Mouse (Mus musculus): Measurements from ENCODE around the gene Mecom.

Mecom gene

DNA sequence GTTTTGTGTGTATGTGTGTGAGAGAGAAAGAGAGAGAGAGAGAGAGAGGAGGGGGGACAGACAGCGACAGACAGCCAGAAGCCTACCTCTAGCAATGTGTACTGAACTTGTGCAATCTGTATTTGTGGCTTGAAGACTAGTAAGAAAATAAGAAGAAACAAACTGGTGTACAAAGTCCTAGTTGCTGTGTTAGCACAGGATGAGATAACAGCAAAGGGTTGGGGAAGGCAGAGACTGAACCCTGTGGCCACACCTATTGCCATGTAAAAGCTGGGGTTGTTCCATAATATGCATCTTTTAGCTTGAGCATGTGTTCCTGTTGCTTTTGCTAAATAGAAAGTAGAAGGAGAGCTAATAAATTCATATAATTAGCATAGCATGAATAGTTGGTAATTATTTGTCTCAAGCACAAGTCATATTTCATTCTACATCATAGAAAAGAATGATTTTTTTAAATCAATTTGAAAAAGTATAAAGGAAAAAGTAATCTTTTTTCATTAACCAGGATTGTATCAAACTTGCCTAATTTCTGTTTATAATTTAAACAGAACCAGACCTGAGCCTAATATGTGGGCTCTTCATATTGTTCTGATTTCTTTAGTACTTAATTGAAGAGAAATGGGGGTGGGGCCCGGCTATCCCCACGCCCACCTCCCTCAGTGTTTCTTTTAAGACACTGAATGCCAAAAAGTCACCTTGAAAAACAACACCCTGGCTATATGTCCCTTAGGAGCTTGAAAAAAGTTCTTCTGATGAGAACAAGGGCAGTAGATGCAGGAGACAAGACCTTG, 379.2 kb downstream of the Mecom start:
- Histone ChIP-seq H3K4me3 (replicated peaks; ENCODE audit: low read length) (no peak overlapping the region), H3K36me3 (ENCODE audit: insufficient read depth, low read length) (no peaks in the 10 kb centered on the region), H3K9me3 (ENCODE audit: low read length) (no peaks in the 10 kb centered on the region), H3K4me1 (replicated peaks; ENCODE audit: low read depth, low read length) (no peaks in the 10 kb centered on the region), H3K27me3 (ENCODE audit: insufficient read depth, low read length) (no peaks in the 10 kb centered on the region)
- no peak for TF ChIP-seq NANOG (IDR thresholded peaks at IDR 0.05; ENCODE audit: borderline replicate concordance, low read length)
- no peak for TF ChIP-seq POU5F1 (IDR thresholded peaks at IDR 0.05; ENCODE audit: borderline replicate concordance, low read length)
- no peak for TF ChIP-seq CTCF (conservative IDR thresholded peaks at IDR 0.05; ENCODE audit: low read length)

DNA sequence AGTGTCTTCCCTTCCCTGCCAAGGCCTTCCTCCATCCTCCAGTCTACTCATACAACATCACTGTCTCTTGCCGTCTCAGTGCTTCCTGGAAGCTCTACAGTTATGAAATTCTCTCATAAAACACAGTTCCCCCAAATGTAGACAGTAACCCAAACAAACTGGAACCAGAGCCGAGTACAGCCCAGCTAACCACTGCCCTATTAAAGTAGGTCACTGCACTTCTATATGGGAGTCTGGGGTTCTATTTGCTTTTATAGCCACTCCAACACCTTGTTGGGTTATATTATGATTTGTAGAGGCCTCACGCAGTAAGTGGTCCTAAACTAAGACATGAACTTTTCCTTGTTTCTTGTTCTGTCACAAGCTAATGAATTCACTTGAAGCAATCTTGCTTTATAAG, 380.8 kb downstream of the Mecom start:
- TF ChIP-seq POU5F1 (IDR thresholded peaks at IDR 0.05; ENCODE audit: borderline replicate concordance, low read length) (no peak), CTCF (conservative IDR thresholded peaks at IDR 0.05; ENCODE audit: low read length) (no peak), NANOG (IDR thresholded peaks at IDR 0.05; ENCODE audit: borderline replicate concordance, low read length) (no peak)
- no peaks in the 10 kb centered on the region for H3K9me3 ChIP-seq (ENCODE audit: low read length)
- no peaks in the 10 kb centered on the region for H3K4me1 ChIP-seq (replicated peaks; ENCODE audit: low read depth, low read length)
- no peaks in the 10 kb centered on the region for H3K36me3 ChIP-seq (ENCODE audit: insufficient read depth, low read length)
- H3K27me3 ChIP-seq (ENCODE audit: insufficient read depth, low read length): no peaks in the 10 kb centered on the region
- H3K4me3 ChIP-seq (replicated peaks; ENCODE audit: low read length): no peak overlapping the region

- Histone ChIP-seq H3K27me3 (ENCODE audit: insufficient read depth, low read length) (no peaks in the 10 kb centered on the region), H3K4me1 (replicated peaks; ENCODE audit: low read depth, low read length) (0 out of 2 replicates have a peak, but pooled peaks cover 2% of the 10 kb centered on the region), H3K4me3 (replicated peaks; ENCODE audit: low read length) (no peak overlapping the region), H3K36me3 (ENCODE audit: insufficient read depth, low read length) (no peaks in the 10 kb centered on the region), H3K9me3 (ENCODE audit: low read length) (no peaks in the 10 kb centered on the region)
- no peak for TF ChIP-seq POU5F1 (IDR thresholded peaks at IDR 0.05; ENCODE audit: borderline replicate concordance, low read length)
- no peak for TF ChIP-seq NANOG (IDR thresholded peaks at IDR 0.05; ENCODE audit: borderline replicate concordance, low read length)
- TF ChIP-seq CTCF (conservative IDR thresholded peaks at IDR 0.05; ENCODE audit: low read length): no peak
Measured at GRCm38 (mm10) chr3:30164834-30165233, 383.0 kb downstream of the Mecom start.

GRCm38 (mm10) chr3:30163390-30163789, 384.4 kb downstream of the Mecom start:
- no peaks in the 10 kb centered on the region for H3K27me3 ChIP-seq (ENCODE audit: insufficient read depth, low read length)
- no peak overlapping the region for H3K4me3 ChIP-seq (replicated peaks; ENCODE audit: low read length)
- H3K36me3 ChIP-seq (ENCODE audit: insufficient read depth, low read length): no peaks in the 10 kb centered on the region
- TF ChIP-seq POU5F1 (IDR thresholded peaks at IDR 0.05; ENCODE audit: borderline replicate concordance, low read length): no peak
- no peak for TF ChIP-seq NANOG (IDR thresholded peaks at IDR 0.05; ENCODE audit: borderline replicate concordance, low read length)
- TF ChIP-seq CTCF (conservative IDR thresholded peaks at IDR 0.05; ENCODE audit: low read length): no peak
- H3K9me3 ChIP-seq (ENCODE audit: low read length): no peaks in the 10 kb centered on the region
- H3K4me1 ChIP-seq (replicated peaks; ENCODE audit: low read depth, low read length): 0 out of 2 replicates have a peak, but pooled peaks cover 2% of the 10 kb centered on the region

- H3K4me1 ChIP-seq (replicated peaks; ENCODE audit: low read depth, low read length): 0 out of 2 replicates have a peak, but pooled peaks cover 2% of the 10 kb centered on the region
- H3K36me3 ChIP-seq (ENCODE audit: insufficient read depth, low read length): no peaks in the 10 kb centered on the region
- H3K9me3 ChIP-seq (ENCODE audit: low read length): no peaks in the 10 kb centered on the region
- no peaks in the 10 kb centered on the region for H3K27me3 ChIP-seq (ENCODE audit: insufficient read depth, low read length)
- no peak overlapping the region for H3K4me3 ChIP-seq (replicated peaks; ENCODE audit: low read length)
- TF ChIP-seq CTCF (conservative IDR thresholded peaks at IDR 0.05; ENCODE audit: low read length) (no peak), POU5F1 (IDR thresholded peaks at IDR 0.05; ENCODE audit: borderline replicate concordance, low read length) (no peak), NANOG (IDR thresholded peaks at IDR 0.05; ENCODE audit: borderline replicate concordance, low read length) (no peak)
Measured at GRCm38 (mm10) chr3:30160961-30161670, 386.7 kb downstream of the Mecom start.

DNA sequence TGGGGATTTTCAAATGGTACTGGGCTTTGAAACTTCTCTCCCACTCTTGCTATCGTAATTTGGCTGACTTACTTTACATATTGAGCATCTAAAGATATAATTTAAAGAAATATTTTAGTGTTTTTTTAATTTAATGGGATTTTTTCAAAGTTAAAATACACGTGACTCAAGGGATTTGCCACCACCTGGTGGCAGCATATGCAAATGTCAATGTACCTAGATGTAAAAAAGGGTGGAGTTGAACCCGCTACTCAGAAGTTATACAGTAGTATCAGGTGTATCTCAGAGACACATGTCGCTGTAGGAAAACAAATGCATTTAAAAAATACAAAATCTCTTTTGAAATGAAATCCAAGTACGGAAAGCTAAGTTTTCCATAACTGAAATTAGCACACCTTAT, 387.5 kb downstream of the Mecom start:
- H3K4me1 ChIP-seq (replicated peaks; ENCODE audit: low read depth, low read length): 0 out of 2 replicates have a peak, but pooled peaks cover 2% of the 10 kb centered on the region
- no peaks in the 10 kb centered on the region for H3K27me3 ChIP-seq (ENCODE audit: insufficient read depth, low read length)
- H3K36me3 ChIP-seq (ENCODE audit: insufficient read depth, low read length): no peaks in the 10 kb centered on the region
- H3K4me3 ChIP-seq (replicated peaks; ENCODE audit: low read length): no peak overlapping the region
- TF ChIP-seq POU5F1 (IDR thresholded peaks at IDR 0.05; ENCODE audit: borderline replicate concordance, low read length): no peak
- TF ChIP-seq CTCF (conservative IDR thresholded peaks at IDR 0.05; ENCODE audit: low read length): no peak
- no peak for TF ChIP-seq NANOG (IDR thresholded peaks at IDR 0.05; ENCODE audit: borderline replicate concordance, low read length)
- no peaks in the 10 kb centered on the region for H3K9me3 ChIP-seq (ENCODE audit: low read length)

GRCm38 (mm10) chr3:30157128-30157670, 390.6 kb downstream of the Mecom start:
- TF ChIP-seq NANOG (IDR thresholded peaks at IDR 0.05; ENCODE audit: borderline replicate concordance, low read length) (no peak), POU5F1 (IDR thresholded peaks at IDR 0.05; ENCODE audit: borderline replicate concordance, low read length) (no peak), CTCF (conservative IDR thresholded peaks at IDR 0.05; ENCODE audit: low read length) (no peak)
- Histone ChIP-seq H3K27me3 (ENCODE audit: insufficient read depth, low read length) (no peaks in the 10 kb centered on the region), H3K9me3 (ENCODE audit: low read length) (no peaks in the 10 kb centered on the region), H3K4me3 (replicated peaks; ENCODE audit: low read length) (no peak overlapping the region), H3K4me1 (replicated peaks; ENCODE audit: low read depth, low read length) (0 out of 2 replicates have a peak, but pooled peaks cover 2% of the 10 kb centered on the region), H3K36me3 (ENCODE audit: insufficient read depth, low read length) (no peaks in the 10 kb centered on the region)

GRCm38 (mm10) chr3:30154390-30154789, 393.4 kb downstream of the Mecom start:
- TF ChIP-seq POU5F1 (IDR thresholded peaks at IDR 0.05; ENCODE audit: borderline replicate concordance, low read length) (no peak), CTCF (conservative IDR thresholded peaks at IDR 0.05; ENCODE audit: low read length) (no peak), NANOG (IDR thresholded peaks at IDR 0.05; ENCODE audit: borderline replicate concordance, low read length) (no peak)
- Histone ChIP-seq H3K4me1 (replicated peaks; ENCODE audit: low read depth, low read length) (no peaks in the 10 kb centered on the region), H3K27me3 (ENCODE audit: insufficient read depth, low read length) (no peaks in the 10 kb centered on the region), H3K9me3 (ENCODE audit: low read length) (no peaks in the 10 kb centered on the region), H3K36me3 (ENCODE audit: insufficient read depth, low read length) (no peaks in the 10 kb centered on the region), H3K4me3 (replicated peaks; ENCODE audit: low read length) (no peak overlapping the region)

Measured in E14TG2a.4 (cell line).